Mouse (Mus musculus): Measurements from ENCODE around the gene Csrp3. TPM values are rescaled to one million over a fixed set of nuclear protein-coding genes. Genes with fewer than 3 reads are reported as not detected.

Csrp3 gene
- total and polyA plus RNA-seq, 3 experiments, result 0.17 to 0.81 TPM; not detected in 1

DNA sequence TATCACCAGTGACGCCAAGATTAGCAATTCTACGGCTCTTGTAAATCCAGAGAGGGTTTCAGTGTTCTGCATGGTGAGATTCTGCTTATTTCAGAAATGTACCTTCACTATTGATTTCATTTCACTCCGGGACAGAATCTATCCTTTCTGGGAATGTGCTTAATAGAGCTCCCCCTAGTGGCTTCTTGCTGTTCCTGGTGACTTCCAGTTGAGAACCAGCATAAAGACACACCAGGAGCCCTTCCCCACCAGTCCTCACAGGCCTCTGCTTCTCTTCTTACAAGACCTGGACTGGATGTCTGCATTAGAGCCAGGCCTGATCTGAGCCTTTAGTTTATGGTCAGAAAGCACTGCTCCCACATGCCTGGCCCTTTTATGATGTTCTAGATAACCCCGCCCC, 28.7 kb upstream of the Csrp3 start (continued):
- TF ChIP-seq MAX (IDR thresholded peaks at IDR 0.05; ENCODE audit: low read length) (no peak), TBP (IDR thresholded peaks at IDR 0.05; ENCODE audit: low read depth, low read length) (no peak), MEF2A (IDR thresholded peaks at IDR 0.05; ENCODE audit: extremely low read depth, insufficient replicate concordance, low read depth, low read length, poor library complexity, severe bottlenecking) (no peak), MAZ (IDR thresholded peaks at IDR 0.05; ENCODE audit: low read depth, low read length) (no peak), USF2 (IDR thresholded peaks at IDR 0.05; ENCODE audit: borderline replicate concordance in 1 of 2, insufficient read depth in 1 of 2, low read depth in 1 of 2, low read length in 2 of 2) (no peak), GABPA (IDR thresholded peaks at IDR 0.05; ENCODE audit: low read depth, low read length) (no peak), ZC3H11A (IDR thresholded peaks at IDR 0.05; ENCODE audit: low read depth, low read length) (peak; percentile 34), MAFK (IDR thresholded peaks at IDR 0.05; ENCODE audit: borderline replicate concordance, low read depth, low read length) (no peak), CHD1 (IDR thresholded peaks at IDR 0.05; ENCODE audit: low read depth, low read length) (no peak), TCF12 (IDR thresholded peaks at IDR 0.05; ENCODE audit: low read depth, low read length) (no peak), TAL1 (IDR thresholded peaks at IDR 0.05; ENCODE audit: low read length) (no peak), POLR2AphosphoS5 (IDR thresholded peaks at IDR 0.05; ENCODE audit: borderline replicate concordance, low read depth, low read length) (no peak)

DNA sequence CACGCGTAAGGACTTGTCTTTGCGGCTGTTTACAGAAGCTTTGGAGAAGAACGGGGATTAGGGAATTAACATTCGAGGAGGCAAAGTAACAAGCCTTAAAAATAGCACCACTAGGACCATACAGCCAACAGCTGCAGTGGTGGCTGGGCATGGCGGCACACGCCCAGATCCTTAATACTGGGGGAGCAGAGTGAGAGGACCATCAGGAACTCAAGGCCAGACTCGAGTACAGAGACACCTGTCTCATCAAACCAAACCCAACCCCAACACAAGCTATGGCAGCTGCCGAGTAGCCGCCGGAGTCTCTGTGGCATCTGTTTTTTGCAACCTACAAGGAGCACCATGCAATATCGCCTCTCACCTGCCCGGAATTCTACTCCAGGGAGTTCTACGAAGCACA, 27.3 kb upstream of the Csrp3 start:
- Histone ChIP-seq H3K79me2 (ENCODE audit: control insufficient read depth, insufficient read depth, low read length, poor library complexity) (peaks cover 7% of the 10 kb centered on the region), H3K9me3 (replicated peaks; ENCODE audit: insufficient read depth, low read length) (no peaks in the 10 kb centered on the region), H3K27ac (ENCODE audit: control insufficient read depth, low read depth, low read length) (no peak overlapping the region), H3K9ac (ENCODE audit: control insufficient read depth, low read depth, low read length, poor library complexity, severe bottlenecking) (no peak overlapping the region), H3K4me1 (ENCODE audit: control insufficient read depth in 1 of 2, insufficient read depth in 2 of 2, low read length in 2 of 2) (peaks cover 0 to 6% of the 10 kb centered on the region in 2 experiments; a peak in 1 of 4 replicates), H3K36me3 (ENCODE audit: control insufficient read depth in 1 of 2, insufficient read depth in 2 of 2, low read length in 2 of 2) (peaks cover 8 to 18% of the 10 kb centered on the region in 2 experiments), H3K4me3 (ENCODE audit: control insufficient read depth in 1 of 2, insufficient read depth in 1 of 2, low read depth in 2 of 2, low read length in 2 of 2) (no peak overlapping the region), H3K27me3 (ENCODE audit: control insufficient read depth in 1 of 2, insufficient read depth in 2 of 2, low read length in 2 of 2) (no peaks in the 10 kb centered on the region)
- no peak for DNase-seq (ENCODE audit: low read depth, low spot score)
- no peak for TF ChIP-seq NRF1 (IDR thresholded peaks at IDR 0.05; ENCODE audit: insufficient read depth, low read depth, low read length, poor library complexity, severe bottlenecking)
- TF ChIP-seq USF1 (IDR thresholded peaks at IDR 0.05; ENCODE audit: low read depth, low read length), result no peak
- no peak for TF ChIP-seq GATA1 (IDR thresholded peaks at IDR 0.05; ENCODE audit: low read depth, low read length)
- TF ChIP-seq EP300 (IDR thresholded peaks at IDR 0.05; ENCODE audit: low read depth in 1 of 2, low read length in 2 of 2), result no peak
- no peak for TF ChIP-seq TBP (IDR thresholded peaks at IDR 0.05; ENCODE audit: low read depth, low read length)
- no peak for TF ChIP-seq POLR2AphosphoS2 (IDR thresholded peaks at IDR 0.05; ENCODE audit: low read length)
- TF ChIP-seq ETS1 (IDR thresholded peaks at IDR 0.05; ENCODE audit: low read depth, low read length), result no peak
- TF ChIP-seq KAT2A (conservative IDR thresholded peaks at IDR 0.05; ENCODE audit: low read depth, low read length), result no peak
- no peak for TF ChIP-seq UBTF (IDR thresholded peaks at IDR 0.05; ENCODE audit: borderline replicate concordance, insufficient read depth, low read depth, low read length)
